Mouse (Mus musculus) frontal cortex, postnatal 14 days (tissue): Measurements from ENCODE around the gene Cr2.
"Not testable (repeated sequence)": the region's sequence is repeated elsewhere in the genome, so short reads cannot be mapped to it uniquely, and the experiment has no call there.

Experiments used
- DNase-seq, 2 experiments: peaks; one replicate each; pipeline ENCODE4 v3.0.0; 2022; ENCODE audit warnings: low spot score in 2 of 2

The Cr2 gene

GRCm38 (mm10) chr1:195175980-195176931 lies at the start of gene Cr2:
Gene Cr2 (minus strand): TSS chr1:195176716.
- peak; percentile 28 to 58 for DNase-seq

GRCm38 (mm10) chr1:195221781-195222180 lies 45.3 kb upstream of the Cr2 start:
- DNase-seq, result no peak

- not testable (repeated sequence) for DNase-seq
These were observed 36.3 kb upstream of the Cr2 start for GRCm38 (mm10) chr1:195212851-195213250.

- DNase-seq, result no peak
These were observed 8.2 kb upstream of the Cr2 start for GRCm38 (mm10) chr1:195184746-195185145.

GRCm38 (mm10) chr1:195164996-195165755 lies 11.3 kb downstream of the Cr2 start:
- DNase-seq, result no peak

GRCm38 (mm10) chr1:195132070-195132469 lies 44.4 kb downstream of the Cr2 start:
- no peak for DNase-seq

- DNase-seq, result no peak
These were observed 44.9 kb downstream of the Cr2 start for GRCm38 (mm10) chr1:195131675-195132015.

GRCm38 (mm10) chr1:195130953-195131674 lies 45.4 kb downstream of the Cr2 start, which contains the start of gene Cr1l:
Gene Cr1l (minus strand): TSS chr1:195131586.
- DNase-seq, result peak; percentile 79 to 82

GRCm38 (mm10) chr1:195130479-195130878 lies 46.0 kb downstream of the Cr2 start:
- DNase-seq, result no peak

- no peak for DNase-seq
These were observed 46.6 kb downstream of the Cr2 start for GRCm38 (mm10) chr1:195129867-195130266.

GRCm38 (mm10) chr1:195114414-195114813 lies 62.1 kb downstream of the Cr2 start:
- no peak for DNase-seq

- DNase-seq, result no peak
These were observed 62.9 kb downstream of the Cr2 start for GRCm38 (mm10) chr1:195113621-195114020.

- DNase-seq, result no peak
These were observed 75.8 kb downstream of the Cr2 start for GRCm38 (mm10) chr1:195100693-195101092.

GRCm38 (mm10) chr1:195098004-195098403 lies 78.5 kb downstream of the Cr2 start:
- no peak for DNase-seq

- DNase-seq, result peak; percentile 14 to 17
These were observed 84.2 kb downstream of the Cr2 start, which contains the start of gene Cd46 for GRCm38 (mm10) chr1:195092220-195092720. Gene Cd46 (minus strand): TSS chr1:195092249.

GRCm38 (mm10) chr1:195091699-195092219 lies 84.8 kb downstream of the Cr2 start:
- DNase-seq, result no peak
